Mouse (Mus musculus): Measurements from ENCODE around the gene Atrn.

DNA sequence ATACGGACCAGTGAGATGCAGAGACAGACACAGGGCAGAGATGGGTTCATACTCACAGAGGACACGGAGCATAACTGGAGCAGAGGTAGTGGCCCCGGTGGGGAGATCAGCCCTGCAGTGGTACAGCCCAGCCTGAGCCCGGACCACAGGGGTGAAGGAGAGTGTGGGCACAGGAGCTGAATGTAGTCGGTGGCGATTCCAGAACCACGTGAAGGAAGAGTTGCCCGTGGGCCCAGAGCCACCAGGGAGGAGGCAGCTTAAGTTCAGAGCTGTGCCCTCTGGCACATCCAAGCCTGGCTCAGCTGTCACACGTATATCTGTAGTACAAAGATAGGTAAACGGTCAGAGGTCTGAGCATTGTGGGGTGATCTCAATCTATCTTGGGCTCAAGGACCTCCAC, 166.2 kb downstream of the Atrn start:
- no peak for TF ChIP-seq CTCF (IDR thresholded peaks at IDR 0.05; ENCODE audit: control insufficient read depth, insufficient read depth, low read length)
- no peak for TF ChIP-seq POLR2A (IDR thresholded peaks at IDR 0.05; ENCODE audit: borderline replicate concordance, control insufficient read depth, low read depth, low read length)
